8 mouse cellular contexts compared by ENCODE assay signal in the genomic region with DNA sequence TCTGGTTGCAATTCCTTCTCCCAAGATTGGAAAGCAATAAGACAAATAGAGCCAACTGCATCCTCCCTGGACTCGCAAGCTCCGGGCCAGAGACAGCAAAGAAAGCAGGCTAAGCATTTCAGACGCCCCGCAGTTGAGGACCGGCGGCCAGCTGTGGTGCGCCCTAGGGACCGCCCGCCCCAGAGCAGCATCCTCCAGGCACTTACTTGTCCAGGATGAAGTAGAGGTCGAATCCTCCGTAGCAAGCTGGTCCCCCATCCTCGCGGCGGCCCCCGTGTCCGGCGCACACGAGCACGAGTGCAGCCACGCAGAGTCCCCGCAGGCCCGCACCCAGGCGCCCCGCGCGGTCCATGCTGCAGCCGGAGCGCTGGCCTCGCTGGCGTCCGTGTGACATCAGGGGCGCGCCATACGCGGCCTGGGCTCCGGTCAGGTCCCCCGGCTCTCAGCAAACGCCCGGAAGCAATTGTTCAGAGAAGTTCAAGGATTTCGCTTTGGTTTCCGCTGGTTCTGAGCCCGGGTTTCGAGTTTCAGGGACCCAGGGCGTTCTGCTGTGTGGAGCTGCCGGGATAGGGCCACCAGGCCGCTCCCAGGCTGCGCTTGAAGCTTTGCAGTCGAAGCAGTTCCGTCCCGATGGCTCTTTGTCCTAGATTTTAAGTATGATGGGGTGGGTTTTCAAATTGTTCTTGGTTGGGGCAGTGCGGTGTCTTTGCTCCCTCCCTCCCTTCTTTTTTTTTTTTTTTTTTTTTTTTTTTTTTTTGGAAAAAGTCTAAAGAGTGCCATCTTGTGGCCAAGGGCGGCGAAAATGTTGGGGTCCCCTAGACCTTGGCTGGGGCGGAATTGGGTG. TPM values are rescaled to one million over a fixed set of nuclear protein-coding genes. Genes with fewer than 3 reads are reported as not detected.
A peak's percentile ranks its signal among the peaks of the same experiment; 100 is the strongest.
DNase-seq lines count a peak whose midpoint lies in the region; ATAC-seq and TF ChIP-seq lines count a peak whose summit lies in the region.

A gene (minus strand): TSS at position 731 of the 844 bp plus-strand sequence.

- H3K27ac ChIP-seq in intestine, postnatal 0 days (ENCODE audit: low read depth, low read length): peak within 1 kb of the TSS; percentile 81
- peak within 1 kb of the TSS; percentile 97 for H3K27ac ChIP-seq in limb, embryonic 12.5 days
- peak within 1 kb of the TSS; percentile 57 for H3K27ac ChIP-seq in midbrain, embryonic 14.5 days (replicated peaks; ENCODE audit: low read depth, low read length)
- H3K27ac ChIP-seq in stomach, embryonic 15.5 days: peak within 1 kb of the TSS; percentile 92

- ATAC-seq in megakaryocyte, adult 5-6 weeks (ENCODE audit: poor library complexity, severe bottlenecking): no peak
- peak; percentile 43; the same call in 1 of the 2 replicates for ATAC-seq in intestine, postnatal 0 days
- peak; percentile 71 for ATAC-seq in limb, embryonic 12.5 days (ENCODE audit: insufficient number of reproducible peaks, insufficient read depth, low FRiP score, low TSS enrichment, low read depth)
- peak; percentile 55; the same call in 1 of the 2 replicates for ATAC-seq in midbrain, embryonic 14.5 days (ENCODE audit: low FRiP score, low TSS enrichment)
- peak; percentile 72; the same call in 1 of the 2 replicates for ATAC-seq in stomach, embryonic 15.5 days (ENCODE audit: insufficient read depth, low FRiP score, low read depth)

- no peaks in the 10 kb centered on the region for H3K9me3 ChIP-seq in megakaryocyte, embryonic 14.5 days
- H3K9me3 ChIP-seq in intestine, postnatal 0 days (ENCODE audit: control insufficient read depth): no peaks in the 10 kb centered on the region
- H3K9me3 ChIP-seq in limb, embryonic 12.5 days: no peaks in the 10 kb centered on the region
- no peaks in the 10 kb centered on the region for H3K9me3 ChIP-seq in midbrain, embryonic 14.5 days (ENCODE audit: control insufficient read depth, low read length)
- no peaks in the 10 kb centered on the region for H3K9me3 ChIP-seq in stomach, embryonic 15.5 days

- peaks cover 9% of the 10 kb centered on the region for H3K4me1 ChIP-seq in megakaryocyte, embryonic 14.5 days
- H3K4me1 ChIP-seq in intestine, postnatal 0 days (replicated peaks; ENCODE audit: control insufficient read depth, insufficient read depth, low read length): no peaks in the 10 kb centered on the region
- H3K4me1 ChIP-seq in limb, embryonic 12.5 days (replicated peaks): peaks cover 31% of the 10 kb centered on the region
- H3K4me1 ChIP-seq in midbrain, embryonic 14.5 days (ENCODE audit: control insufficient read depth, insufficient read depth, low read length): peaks cover 16% of the 10 kb centered on the region
- peaks cover 13% of the 10 kb centered on the region for H3K4me1 ChIP-seq in stomach, embryonic 15.5 days

- WGBS in intestine, postnatal 0 days: 1% methylated on average over 54 of the region's 54 CpGs
- under 1% methylated on average over 54 of the region's 54 CpGs for WGBS in limb, embryonic 12.5 days
- under 1% methylated on average over 54 of the region's 54 CpGs for WGBS in midbrain, embryonic 14.5 days
- WGBS in stomach, embryonic 15.5 days: under 1% methylated on average over 54 of the region's 54 CpGs

- peaks cover 77% of the 10 kb centered on the region for H3K27me3 ChIP-seq in megakaryocyte, embryonic 14.5 days (replicated peaks)
- H3K27me3 ChIP-seq in intestine, postnatal 0 days (replicated peaks; ENCODE audit: control insufficient read depth, insufficient read depth, low read length): peaks cover 18% of the 10 kb centered on the region
- 0 out of 2 replicates have a peak, but pooled peaks cover 4% of the 10 kb centered on the region for H3K27me3 ChIP-seq in limb, embryonic 12.5 days
- 0 out of 2 replicates have a peak, but pooled peaks cover 7% of the 10 kb centered on the region for H3K27me3 ChIP-seq in midbrain, embryonic 14.5 days (ENCODE audit: control insufficient read depth, insufficient read depth, low read length)
- H3K27me3 ChIP-seq in stomach, embryonic 15.5 days (replicated peaks): no peaks in the 10 kb centered on the region

- H3K36me3 ChIP-seq in megakaryocyte, embryonic 14.5 days (replicated peaks; ENCODE audit: low read length): no peaks in the 10 kb centered on the region
- no peaks in the 10 kb centered on the region for H3K36me3 ChIP-seq in intestine, postnatal 0 days (ENCODE audit: control insufficient read depth, insufficient read depth)
- H3K36me3 ChIP-seq in limb, embryonic 12.5 days: peaks cover 3% of the 10 kb centered on the region; the same call in 1 of the 2 replicates
- no peaks in the 10 kb centered on the region for H3K36me3 ChIP-seq in midbrain, embryonic 14.5 days (ENCODE audit: control insufficient read depth, insufficient read depth, low read length)
- H3K36me3 ChIP-seq in stomach, embryonic 15.5 days: no peaks in the 10 kb centered on the region

- H3K4me2 ChIP-seq in intestine, postnatal 0 days (replicated peaks; ENCODE audit: low read depth): peak within 1 kb of the TSS; percentile 79
- H3K4me2 ChIP-seq in limb, embryonic 12.5 days: peak within 1 kb of the TSS; percentile 90
- H3K4me2 ChIP-seq in midbrain, embryonic 14.5 days (ENCODE audit: low read length): peak within 1 kb of the TSS; percentile 86
- H3K4me2 ChIP-seq in stomach, embryonic 15.5 days: peak within 1 kb of the TSS; percentile 87

- peak; percentile 47 for DNase-seq in embryo, embryonic 11.5 days (ENCODE audit: low read depth, low spot score)
- peak; percentile 96 for DNase-seq in heart, adult 11 months
- DNase-seq in midbrain, embryonic 14.5 days: peak; percentile 83

- peak within 1 kb of the TSS; percentile 89 for H3K4me3 ChIP-seq in megakaryocyte, embryonic 14.5 days (replicated peaks)
- H3K4me3 ChIP-seq in intestine, postnatal 0 days (ENCODE audit: low read depth, low read length): peak within 1 kb of the TSS; percentile 67
- peak within 1 kb of the TSS; percentile 85 for H3K4me3 ChIP-seq in limb, embryonic 12.5 days (replicated peaks)
- peak within 1 kb of the TSS; percentile 62 for H3K4me3 ChIP-seq in midbrain, embryonic 14.5 days (replicated peaks; ENCODE audit: low read depth, low read length)
- H3K4me3 ChIP-seq in stomach, embryonic 15.5 days (replicated peaks): peak within 1 kb of the TSS; percentile 70

- peak within 1 kb of the TSS; percentile 62 for H3K9ac ChIP-seq in intestine, postnatal 0 days (ENCODE audit: low read depth, low read length)
- peak within 1 kb of the TSS; percentile 94 for H3K9ac ChIP-seq in limb, embryonic 12.5 days (replicated peaks)
- peak within 1 kb of the TSS; percentile 62 for H3K9ac ChIP-seq in midbrain, embryonic 14.5 days (replicated peaks; ENCODE audit: low read length)
- H3K9ac ChIP-seq in stomach, embryonic 15.5 days: peak within 1 kb of the TSS; percentile 68

- TF ChIP-seq CTCF in intestine, postnatal 0 days (IDR thresholded peaks at IDR 0.05; ENCODE audit: low read depth): peak; percentile 56

RNA-seq across cellular contexts. Expression of the gene that starts here (rescaled TPM):
- not detected in 2 replicates for polyA plus RNA-seq in megakaryocyte, embryonic 14.5 days (2012; ENCODE audit: insufficient read depth, low replicate concordance)
- 0.56 and 0.64 TPM in 2 replicates for total RNA-seq in megakaryocyte, adult 5-6 weeks (2015)
- total RNA-seq in megakaryocyte, adult 5-6 weeks (2017): 0.07 and 0.33 TPM in 2 replicates
- polyA plus RNA-seq in intestine, postnatal 0 days (2015; fragmentation: Nextera tagmentation; extraction: Ambion mirVana): 4.9 TPM in 2 replicates
- polyA plus RNA-seq in limb, embryonic 12.5 days (2016; fragmentation: Nextera tagmentation; extraction: Ambion mirVana): 15.4 and 16.2 TPM in 2 replicates
- 2.7 and 3.6 TPM in 2 replicates for polyA plus RNA-seq in midbrain, embryonic 14.5 days (2014; fragmentation: Nextera tagmentation; extraction: Ambion mirVana)
- polyA plus RNA-seq in stomach, embryonic 15.5 days (2015; fragmentation: Nextera tagmentation; extraction: Ambion mirVana): 8.0 and 9.0 TPM in 2 replicates
